Mouse (Mus musculus) erythroblast, embryonic 14.5 days (primary cell): ENCODE data around the gene Majin.

Experiments
- GATA1 ChIP-seq: IDR thresholded peaks from 2 replicates; pipeline ENCODE4 v1.6.1; 2012; ENCODE audit warnings: low read length, inconsistent platforms, mixed read lengths
- TAL1 ChIP-seq: IDR thresholded peaks from 3 replicates; pipeline ENCODE4 v1.6.1; 2012; ENCODE audit warnings: low read length, inconsistent platforms, mixed read lengths

DNA sequence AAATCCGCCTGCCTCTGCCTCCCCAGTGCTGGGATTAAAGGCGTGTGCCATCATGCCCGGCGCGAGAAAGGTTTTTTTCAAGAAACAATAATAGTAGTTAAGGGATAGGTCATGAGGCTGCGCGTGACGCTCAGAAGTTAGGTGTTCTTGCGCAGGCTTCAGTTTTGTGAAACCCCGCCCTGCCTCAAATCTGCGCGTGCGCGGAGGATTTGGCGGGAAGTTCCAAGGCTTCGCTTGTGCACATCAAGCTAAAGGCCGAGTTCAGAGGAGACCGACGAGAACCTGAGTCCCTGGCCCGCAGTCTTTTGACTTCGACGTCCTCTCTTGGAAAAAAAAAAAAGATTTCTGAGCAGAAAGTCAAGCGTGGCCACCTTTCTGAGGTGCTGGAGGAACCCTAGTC lies at the start of gene Majin:
- TF ChIP-seq GATA1 (no peak), TAL1 (no peak)
